Mouse (Mus musculus) intestine, embryonic 14.5 days (tissue): ENCODE results near the gene Slc16a1. TPM values are rescaled to one million over a fixed set of nuclear protein-coding genes. Genes with fewer than 3 reads are reported as not detected.

ENCODE experiments used
- ATAC-seq: fragments of 200-750 bp; cut with Nextera tagmentation; replicated peaks from 2 replicates; pipeline ENCODE4 v1.8.0; 2017; ENCODE audit warnings: low read depth, moderate number of reproducible peaks, moderate TSS enrichment, moderate library complexity; ENCODE audit not compliant: low FRiP score, low TSS enrichment
- DNase-seq: peaks from one replicate; pipeline ENCODE4 v3.0.0-alpha.2; 2018; ENCODE audit warnings: low spot score
- H3K27ac ChIP-seq: fragments of 300-500 bp; sonication (generic); 2 replicates; pipeline ENCODE4 v1.5.1; 2014; ENCODE audit warnings: low read depth, mild to moderate bottlenecking, control low read depth
- H3K27me3 ChIP-seq: fragments of 300-500 bp; sonication (generic); replicated peaks from 2 replicates; pipeline ENCODE4 v1.6.1; 2014; ENCODE audit warnings: low read length, control low read depth; ENCODE audit not compliant: control insufficient read depth, insufficient read depth
- H3K36me3 ChIP-seq: fragments of 300-500 bp; sonication (generic); 2 replicates; pipeline ENCODE4 v1.6.1; 2014; ENCODE audit warnings: low read length, control low read depth; ENCODE audit not compliant: control insufficient read depth, insufficient read depth
- H3K4me1 ChIP-seq: fragments of 300-500 bp; sonication (generic); replicated peaks from 2 replicates; pipeline ENCODE4 v1.6.1; 2014; ENCODE audit warnings: low read length, control low read depth, mixed read lengths; ENCODE audit not compliant: control insufficient read depth, insufficient read depth
- H3K4me2 ChIP-seq: fragments of 300-500 bp; sonication (generic); 2 replicates; pipeline ENCODE4 v1.6.1; 2014; ENCODE audit warnings: low read length
- H3K4me3 ChIP-seq: fragments of 300-500 bp; sonication (generic); 2 replicates; pipeline ENCODE4 v1.5.1; 2014; ENCODE audit warnings: low read depth, low read length, control low read depth, mixed read lengths
- H3K9ac ChIP-seq: fragments of 300-500 bp; sonication (generic); 2 replicates; pipeline ENCODE4 v1.6.1; 2014; ENCODE audit warnings: mild to moderate bottlenecking, low read length
- H3K9me3 ChIP-seq: fragments of 300-500 bp; sonication (generic); 2 replicates; pipeline ENCODE4 v1.6.1; 2016; ENCODE audit warnings: low read length, control low read depth; ENCODE audit not compliant: control insufficient read depth
- WGBS: fragments of 180-500 bp; shearing (Covaris S2); extraction: QIAGEN DNeasy Blood & Tissue Kit; methylation state at CpG from one replicate; pipeline ENCODE4 v1.1.7; 2014; 5-methylcytosine and 5-hydroxymethylcytosine counted together
- polyA plus RNA-seq: library from polyadenylated mRNA; unstranded; fragments of >200 nt; fragmentation: Nextera tagmentation; extraction: Ambion mirVana; gene quantifications from 2 replicates; pipeline ENCODE4 v1.2.1, GENCODE M21; 2014

Gene Slc16a1
- polyA plus RNA-seq, 1 experiment from 2014 or later: 42.5 TPM

GRCm38 (mm10) chr3:104643810-104644270, 5.4 kb downstream of the Slc16a1 start:
- Histone ChIP-seq H3K4me2 (no peak overlapping the region), H3K36me3 (no peaks in the 10 kb centered on the region), H3K9me3 (no peaks in the 10 kb centered on the region), H3K9ac (no peak overlapping the region), H3K27me3 (no peaks in the 10 kb centered on the region), H3K27ac (no peak overlapping the region), H3K4me3 (no peak overlapping the region), H3K4me1 (peaks cover 4% of the 10 kb centered on the region; the same call in 1 of the 2 replicates)
- DNase-seq (no peak), ATAC-seq (0 out of 2 replicates have a peak, but pooled peaks have one; percentile 28)
- WGBS: 6% methylated on average over 2 of the region's 2 CpGs

GRCm38 (mm10) chr3:104644371-104644770, 5.9 kb downstream of the Slc16a1 start:
- WGBS: 96% methylated on average over 1 of the region's 1 CpGs
- Histone ChIP-seq H3K4me2 (no peak overlapping the region), H3K9ac (no peak overlapping the region), H3K4me3 (no peak overlapping the region), H3K4me1 (peaks cover 4% of the 10 kb centered on the region; the same call in 1 of the 2 replicates), H3K27me3 (no peaks in the 10 kb centered on the region), H3K9me3 (no peaks in the 10 kb centered on the region), H3K27ac (no peak overlapping the region), H3K36me3 (no peaks in the 10 kb centered on the region)
- DNase-seq (no peak), ATAC-seq (no peak)

GRCm38 (mm10) chr3:104654219-104654618, 15.8 kb downstream of the Slc16a1 start:
- no peak overlapping the region for H3K27ac ChIP-seq
- ATAC-seq (no peak), DNase-seq (no peak)
- H3K9ac ChIP-seq: no peak overlapping the region
- no peaks in the 10 kb centered on the region for H3K27me3 ChIP-seq
- 91% methylated on average over 4 of the region's 4 CpGs for WGBS
- H3K4me1 ChIP-seq: no peaks in the 10 kb centered on the region
- H3K4me3 ChIP-seq: no peak overlapping the region
- peaks cover 30% of the 10 kb centered on the region for H3K36me3 ChIP-seq
- no peak overlapping the region for H3K4me2 ChIP-seq
- no peaks in the 10 kb centered on the region for H3K9me3 ChIP-seq

GRCm38 (mm10) chr3:104654921-104655320, 16.5 kb downstream of the Slc16a1 start:
- Histone ChIP-seq H3K9ac (no peak overlapping the region), H3K27me3 (no peaks in the 10 kb centered on the region), H3K27ac (no peak overlapping the region), H3K4me1 (no peaks in the 10 kb centered on the region), H3K9me3 (no peaks in the 10 kb centered on the region), H3K4me3 (no peak overlapping the region), H3K4me2 (no peak overlapping the region), H3K36me3 (peaks cover 30% of the 10 kb centered on the region)
- 89% methylated on average over 4 of the region's 4 CpGs for WGBS
- ATAC-seq (no peak), DNase-seq (no peak)

- Histone ChIP-seq H3K4me3 (no peak overlapping the region), H3K9ac (no peak overlapping the region)
- 94% methylated on average over 2 of the region's 2 CpGs for WGBS
Measured at GRCm38 (mm10) chr3:104658706-104659105, 20.2 kb downstream of the Slc16a1 start.

GRCm38 (mm10) chr3:104659758-104660157, 21.3 kb downstream of the Slc16a1 start:
- Histone ChIP-seq H3K4me1 (peaks cover 12% of the 10 kb centered on the region), H3K36me3 (peaks cover 10% of the 10 kb centered on the region; the same call in 1 of the 2 replicates), H3K27ac (no peak overlapping the region), H3K9me3 (no peaks in the 10 kb centered on the region), H3K4me3 (no peak overlapping the region), H3K4me2 (no peak overlapping the region), H3K27me3 (no peaks in the 10 kb centered on the region), H3K9ac (no peak overlapping the region)
- 69% methylated on average over 4 of the region's 4 CpGs for WGBS
- DNase-seq (no peak), ATAC-seq (no peak)

More at GRCm38 (mm10) chr3:104658706-104659105, 20.2 kb downstream of the Slc16a1 start:
- H3K9me3 ChIP-seq: no peaks in the 10 kb centered on the region
- no peak for DNase-seq
- H3K36me3 ChIP-seq: peaks cover 13% of the 10 kb centered on the region; the same call in 1 of the 2 replicates
- H3K4me2 ChIP-seq: no peak overlapping the region
- H3K27ac ChIP-seq: no peak overlapping the region
- ATAC-seq: no peak
- peaks cover 12% of the 10 kb centered on the region for H3K4me1 ChIP-seq
- H3K27me3 ChIP-seq: no peaks in the 10 kb centered on the region

- 60% methylated on average over 3 of the region's 3 CpGs for WGBS
- Histone ChIP-seq H3K27ac (no peak overlapping the region), H3K4me1 (peaks cover 12% of the 10 kb centered on the region), H3K9me3 (no peaks in the 10 kb centered on the region), H3K4me3 (no peak overlapping the region), H3K36me3 (peaks cover 2% of the 10 kb centered on the region; the same call in 1 of the 2 replicates), H3K27me3 (no peaks in the 10 kb centered on the region), H3K4me2 (no peak overlapping the region), H3K9ac (no peak overlapping the region)
- peak; percentile 59 for DNase-seq
- peak; percentile 82 for ATAC-seq
Measured at GRCm38 (mm10) chr3:104660522-104660921, 22.1 kb downstream of the Slc16a1 start.

- Histone ChIP-seq H3K4me1 (peaks cover 12% of the 10 kb centered on the region), H3K4me3 (no peak overlapping the region), H3K27ac (no peak overlapping the region), H3K9ac (no peak overlapping the region), H3K36me3 (no peaks in the 10 kb centered on the region), H3K4me2 (no peak overlapping the region), H3K27me3 (no peaks in the 10 kb centered on the region), H3K9me3 (no peaks in the 10 kb centered on the region)
- WGBS: 52% methylated on average over 4 of the region's 4 CpGs
- ATAC-seq (no peak), DNase-seq (no peak)
Measured at GRCm38 (mm10) chr3:104662007-104662406, 23.5 kb downstream of the Slc16a1 start.

GRCm38 (mm10) chr3:104662926-104663325, 24.5 kb downstream of the Slc16a1 start:
- no peak overlapping the region for H3K9ac ChIP-seq
- WGBS: 70% methylated on average over 11 of the region's 11 CpGs
- H3K9me3 ChIP-seq: no peaks in the 10 kb centered on the region
- H3K4me2 ChIP-seq: no peak overlapping the region
- no peaks in the 10 kb centered on the region for H3K27me3 ChIP-seq
- no peak overlapping the region for H3K27ac ChIP-seq
- no peaks in the 10 kb centered on the region for H3K36me3 ChIP-seq
- DNase-seq (no peak), ATAC-seq (peak; percentile 64; the same call in 1 of the 2 replicates)
- peaks cover 12% of the 10 kb centered on the region for H3K4me1 ChIP-seq
- no peak overlapping the region for H3K4me3 ChIP-seq
